19 mouse cellular contexts compared by ENCODE assay signal in genomic region chr6:134723833-134724553, GRCm38 (mm10).
DNase-seq lines count a peak whose midpoint lies in the region; ATAC-seq and TF ChIP-seq lines count a peak whose summit lies in the region.
"Had no signal": no experiment of that assay in that cellular context is flagged by ENCODE, and none has a peak within 500 bp of the region (broad histone marks: within the 10 kb centered on the region; RNA-seq: fewer than 3 reads in every experiment).

No protein-coding gene starts in this region.

- no peaks in the 10 kb centered on the region for H3K27me3 ChIP-seq in liver, adult 2 months (ENCODE audit: control insufficient read depth, insufficient read depth, low read length)
- no peaks in the 10 kb centered on the region for H3K27me3 ChIP-seq in liver, embryonic 11.5 days (replicated peaks; ENCODE audit: control insufficient read depth, insufficient read depth, low read length)
- H3K27me3 ChIP-seq in liver, embryonic 15.5 days = no peaks in the 10 kb centered on the region
- no peaks in the 10 kb centered on the region for H3K27me3 ChIP-seq in hindbrain, embryonic 14.5 days (ENCODE audit: control insufficient read depth, insufficient read depth, low read length)
- H3K27me3 ChIP-seq: embryonic facial prominence, embryonic 13.5 days; hindbrain, embryonic 12.5 days; lung, embryonic 15.5 days; midbrain, embryonic 12.5 days; neural tube, embryonic 13.5 days had no signal

- peak overlapping the region; percentile 33; the same call in 1 of the 2 replicates for H3K9ac ChIP-seq in liver, adult 2 months (ENCODE audit: low read depth, low read length)
- H3K9ac ChIP-seq in liver, embryonic 11.5 days (ENCODE audit: low read depth, low read length) = no peak overlapping the region
- H3K9ac ChIP-seq in liver, embryonic 15.5 days = no peak overlapping the region
- H3K9ac ChIP-seq in hindbrain, embryonic 14.5 days = no peak overlapping the region
- H3K9ac ChIP-seq: embryonic facial prominence, embryonic 13.5 days; hindbrain, embryonic 12.5 days; lung, embryonic 15.5 days; midbrain, embryonic 12.5 days; neural tube, embryonic 13.5 days had no signal

- H3K36me3 ChIP-seq in liver, adult 2 months (ENCODE audit: control insufficient read depth, insufficient read depth, low read length) = peaks cover 14% of the 10 kb centered on the region; the same call in 1 of the 2 replicates
- H3K36me3 ChIP-seq in liver, embryonic 11.5 days (ENCODE audit: control insufficient read depth, insufficient read depth, low read length) = 0 out of 2 replicates have a peak, but pooled peaks cover 2% of the 10 kb centered on the region
- peaks cover 43% of the 10 kb centered on the region for H3K36me3 ChIP-seq in liver, embryonic 15.5 days (replicated peaks)
- peaks cover 8% of the 10 kb centered on the region; the same call in 1 of the 2 replicates for H3K36me3 ChIP-seq in hindbrain, embryonic 14.5 days (replicated peaks; ENCODE audit: control insufficient read depth, insufficient read depth)

- H3K4me1 ChIP-seq in liver, adult 2 months (ENCODE audit: control insufficient read depth, insufficient read depth, low read length) = peaks cover 23% of the 10 kb centered on the region
- no peaks in the 10 kb centered on the region for H3K4me1 ChIP-seq in liver, embryonic 11.5 days (replicated peaks; ENCODE audit: control insufficient read depth, insufficient read depth, low read length)
- H3K4me1 ChIP-seq in liver, embryonic 15.5 days (replicated peaks) = 0 out of 2 replicates have a peak, but pooled peaks cover 7% of the 10 kb centered on the region
- H3K4me1 ChIP-seq in hindbrain, embryonic 14.5 days (replicated peaks; ENCODE audit: control insufficient read depth, insufficient read depth, low read length) = no peaks in the 10 kb centered on the region; the same call in 1 of the 2 replicates
- H3K4me1 ChIP-seq: embryonic facial prominence, embryonic 13.5 days; hindbrain, embryonic 12.5 days; lung, embryonic 15.5 days; midbrain, embryonic 12.5 days; neural tube, embryonic 13.5 days had no signal

- H3K27ac ChIP-seq in liver, adult 2 months (replicated peaks; ENCODE audit: insufficient read depth, low read depth, low read length) = peak overlapping the region; percentile 73
- H3K27ac ChIP-seq in liver, embryonic 11.5 days (ENCODE audit: low read depth, low read length) = no peak overlapping the region; the same call in 1 of the 2 replicates
- peak overlapping the region; percentile 43 for H3K27ac ChIP-seq in liver, embryonic 15.5 days (replicated peaks)
- H3K27ac ChIP-seq in hindbrain, embryonic 14.5 days = no peak overlapping the region
- H3K27ac ChIP-seq: embryonic facial prominence, embryonic 13.5 days; gastrocnemius, adult 2 months; hindbrain, embryonic 12.5 days; lung, embryonic 15.5 days; macrophage; midbrain, embryonic 12.5 days; neural tube, embryonic 13.5 days had no signal

- no peak for TF ChIP-seq POLR2A in liver, adult 2 months (IDR thresholded peaks at IDR 0.05; ENCODE audit: extremely low read depth, insufficient read depth, low read length)

- H3K79me2 ChIP-seq in liver, adult 2 months (ENCODE audit: control insufficient read depth, insufficient read depth, low read length) = peaks cover 4% of the 10 kb centered on the region; the same call in 1 of the 2 replicates

- DNase-seq in liver, adult 2 months (ENCODE audit: extremely low read depth, low read depth, low spot score) = peak; percentile 99
- DNase-seq in liver, embryonic 11.5 days (ENCODE audit: low spot score) = no peak
- DNase-seq in kidney, postnatal 10 days = peak; percentile 66
- DNase-seq in yolk sac, embryonic 10.5 days (ENCODE audit: low spot score) = peak; percentile 81
- no peak for DNase-seq in hindbrain, embryonic 14.5 days (ENCODE audit: low spot score)
- no peak for DNase-seq in left cerebral cortex, adult 18-20 months (ENCODE audit: low spot score in 2 of 2)
- DNase-seq: B cell, adult 2 months; cerebellum, adult 8-10 months; gastrocnemius, adult 2 months; heart, postnatal 10 days; right cerebral cortex, postnatal 4 days had no signal

- ATAC-seq in liver, embryonic 11.5 days (replicated peaks; ENCODE audit: low FRiP score) = no peak
- ATAC-seq in liver, embryonic 15.5 days (ENCODE audit: insufficient read depth) = peak; percentile 47; the same call in 1 of the 2 replicates
- ATAC-seq in hindbrain, embryonic 14.5 days (ENCODE audit: low FRiP score) = no peak
- no peak for ATAC-seq in megakaryocyte, adult 5-6 weeks (ENCODE audit: poor library complexity, severe bottlenecking)

- no peak overlapping the region for H3K4me2 ChIP-seq in liver, embryonic 11.5 days
- H3K4me2 ChIP-seq in liver, embryonic 15.5 days = no peak overlapping the region
- H3K4me2 ChIP-seq in hindbrain, embryonic 14.5 days (replicated peaks) = no peak overlapping the region
- H3K4me2 ChIP-seq: embryonic facial prominence, embryonic 13.5 days; hindbrain, embryonic 12.5 days; lung, embryonic 15.5 days; midbrain, embryonic 12.5 days; neural tube, embryonic 13.5 days had no signal

- no peak for TF ChIP-seq CTCF in liver, adult 2 months (IDR thresholded peaks at IDR 0.05; ENCODE audit: low read depth, low read length)

- 27% methylated on average over 9 of the region's 9 CpGs for WGBS in liver, adult 2 months
- WGBS in liver, embryonic 11.5 days = 76% methylated on average over 9 of the region's 9 CpGs
- WGBS in liver, embryonic 15.5 days (ENCODE audit: insufficient replicate concordance) = 74% methylated on average over 9 of the region's 9 CpGs
- WGBS in hindbrain, embryonic 14.5 days = 89% methylated on average over 9 of the region's 9 CpGs

- H3K4me3 ChIP-seq in liver, adult 2 months (ENCODE audit: insufficient read depth, low read depth, low read length) = no peak overlapping the region
- H3K4me3 ChIP-seq in liver, embryonic 11.5 days (ENCODE audit: low read depth, low read length) = no peak overlapping the region
- no peak overlapping the region for H3K4me3 ChIP-seq in liver, embryonic 15.5 days (replicated peaks)
- no peak overlapping the region for H3K4me3 ChIP-seq in hindbrain, embryonic 14.5 days (replicated peaks; ENCODE audit: low read length)
- H3K4me3 ChIP-seq: embryonic facial prominence, embryonic 13.5 days; gastrocnemius, adult 2 months; hindbrain, embryonic 12.5 days; lung, embryonic 15.5 days; midbrain, embryonic 12.5 days; neural tube, embryonic 13.5 days had no signal

- H3K9me3 ChIP-seq in liver, embryonic 11.5 days (ENCODE audit: control insufficient read depth, low read length) = no peaks in the 10 kb centered on the region
- no peaks in the 10 kb centered on the region for H3K9me3 ChIP-seq in liver, embryonic 15.5 days (replicated peaks)
- no peaks in the 10 kb centered on the region for H3K9me3 ChIP-seq in hindbrain, embryonic 14.5 days (ENCODE audit: control insufficient read depth, low read length)
- H3K9me3 ChIP-seq: embryonic facial prominence, embryonic 13.5 days; hindbrain, embryonic 12.5 days; lung, embryonic 15.5 days; midbrain, embryonic 12.5 days; neural tube, embryonic 13.5 days had no signal

Comparison
In these comparisons a context has a peak if more than half of its experiments do, and no peak if none do; other contexts are left out.
1. DNase-seq: peak in liver, adult 2 months (single experiment), kidney, postnatal 10 days (single experiment) and yolk sac, embryonic 10.5 days (single experiment); none in liver, embryonic 11.5 days (single experiment), hindbrain, embryonic 14.5 days (single experiment) and left cerebral cortex, adult 18-20 months (0 of 2).
2. H3K27ac ChIP-seq: peak in liver, adult 2 months (single experiment) and liver, embryonic 15.5 days (single experiment); none in liver, embryonic 11.5 days (single experiment) and hindbrain, embryonic 14.5 days (single experiment).